7 mouse cellular contexts compared by ENCODE assay signal in genomic region chr9:69453901-69454666, GRCm38 (mm10). TPM values are rescaled to one million over a fixed set of nuclear protein-coding genes. Genes with fewer than 3 reads are reported as not detected.
DNase-seq lines count a peak whose midpoint lies in the region; ATAC-seq and TF ChIP-seq lines count a peak whose summit lies in the region.

No protein-coding gene starts in this region.

- no peaks in the 10 kb centered on the region for H3K4me1 ChIP-seq in ES-Bruce4 (ENCODE audit: control insufficient read depth, insufficient read depth, low read length)
- peaks cover 65% of the 10 kb centered on the region for H3K4me1 ChIP-seq in embryonic facial prominence, embryonic 14.5 days (ENCODE audit: control insufficient read depth, insufficient read depth, low read length)
- peaks cover 16% of the 10 kb centered on the region for H3K4me1 ChIP-seq in hindbrain, embryonic 16.5 days (ENCODE audit: control insufficient read depth, insufficient read depth, low read depth, low read length)

- peak; percentile 68 for DNase-seq in embryonic facial prominence, embryonic 14.5 days (ENCODE audit: low spot score)
- DNase-seq in lung, postnatal 10 days = peak; percentile 68
- DNase-seq in splenic B cell, adult 2 months (ENCODE audit: low read depth, low spot score) = peak; percentile 38
- no peak for DNase-seq in right cerebral cortex, postnatal 36 days (ENCODE audit: low spot score in 2 of 2)

- peaks cover 50% of the 10 kb centered on the region for H3K79me2 ChIP-seq in C2C12 (ENCODE audit: control insufficient read depth, insufficient read depth)

- H3K27ac ChIP-seq in ES-Bruce4 (ENCODE audit: insufficient read depth, low read length) = no peak overlapping the region
- H3K27ac ChIP-seq in embryonic facial prominence, embryonic 14.5 days (replicated peaks; ENCODE audit: low read depth, low read length) = peak overlapping the region; percentile 98
- H3K27ac ChIP-seq in hindbrain, embryonic 16.5 days (ENCODE audit: low read depth, low read length) = peak overlapping the region; percentile 79

- peaks cover 19% of the 10 kb centered on the region for H3K36me3 ChIP-seq in C2C12 (ENCODE audit: control insufficient read depth, insufficient read depth)
- no peaks in the 10 kb centered on the region for H3K36me3 ChIP-seq in ES-Bruce4 (ENCODE audit: control insufficient read depth, insufficient read depth, low read length, poor library complexity, severe bottlenecking)
- no peaks in the 10 kb centered on the region for H3K36me3 ChIP-seq in embryonic facial prominence, embryonic 14.5 days (ENCODE audit: control insufficient read depth, insufficient read depth, low read length)
- no peaks in the 10 kb centered on the region for H3K36me3 ChIP-seq in hindbrain, embryonic 16.5 days (ENCODE audit: control insufficient read depth, insufficient read depth, low read length)
- H3K36me3 ChIP-seq in splenic B cell, adult 2 months (ENCODE audit: control insufficient read depth, insufficient read depth, low read length, poor library complexity, severe bottlenecking) = no peaks in the 10 kb centered on the region

- no peak for TF ChIP-seq EP300 in ES-Bruce4 (IDR thresholded peaks at IDR 0.05; ENCODE audit: insufficient read depth, low read depth, low read length)

- H3K4me3 ChIP-seq in C2C12 (ENCODE audit: insufficient read depth, poor library complexity, severe bottlenecking) (peak overlapping the region; percentile 94), ES-Bruce4 (ENCODE audit: low read depth, low read length) (peak overlapping the region; percentile 70)
- peak overlapping the region; percentile 83 for H3K4me3 ChIP-seq in embryonic facial prominence, embryonic 14.5 days (ENCODE audit: low read depth, low read length)
- peak overlapping the region; percentile 47 for H3K4me3 ChIP-seq in hindbrain, embryonic 16.5 days (ENCODE audit: low read length)

- peak overlapping the region; percentile 58 for H3K4me2 ChIP-seq in embryonic facial prominence, embryonic 14.5 days (ENCODE audit: low read depth, low read length)
- H3K4me2 ChIP-seq in hindbrain, embryonic 16.5 days (ENCODE audit: low read length) = peak overlapping the region; percentile 79

- H3K79me3 ChIP-seq in C2C12 (ENCODE audit: low read depth) = peaks cover 41% of the 10 kb centered on the region

- ATAC-seq in embryonic facial prominence, embryonic 14.5 days (ENCODE audit: low read depth) = peak; percentile 28
- peak; percentile 3; the same call in 1 of the 2 replicates for ATAC-seq in hindbrain, embryonic 16.5 days

- TF ChIP-seq POLR2A in ES-Bruce4 (IDR thresholded peaks at IDR 0.05; ENCODE audit: insufficient read depth, low read length) = no peak

- H3K9me3 ChIP-seq in ES-Bruce4 (replicated peaks; ENCODE audit: control insufficient read depth, insufficient read depth, low read length, poor library complexity, severe bottlenecking) = peaks cover 10% of the 10 kb centered on the region; the same call in 1 of the 2 replicates
- no peaks in the 10 kb centered on the region for H3K9me3 ChIP-seq in embryonic facial prominence, embryonic 14.5 days (ENCODE audit: control insufficient read depth, low read length)
- no peaks in the 10 kb centered on the region for H3K9me3 ChIP-seq in hindbrain, embryonic 16.5 days (ENCODE audit: control insufficient read depth, low read length)

- H3ac ChIP-seq in C2C12 (ENCODE audit: control insufficient read depth, insufficient read length, low read depth) = peak overlapping the region; percentile 86

- 5% methylated on average over 24 of the region's 32 CpGs for WGBS in embryonic facial prominence, embryonic 14.5 days
- 8% methylated on average over 30 of the region's 32 CpGs for WGBS in hindbrain, embryonic 16.5 days

- TF ChIP-seq CTCF in C2C12 (IDR thresholded peaks at IDR 0.05; ENCODE audit: control insufficient read depth, insufficient read depth, insufficient read length) = no peak
- TF ChIP-seq CTCF in ES-Bruce4 (IDR thresholded peaks at IDR 0.05; ENCODE audit: low read depth, low read length) = no peak

- peak overlapping the region; percentile 22; the same call in 1 of the 2 replicates for H3K9ac ChIP-seq in ES-Bruce4 (ENCODE audit: low read depth, poor library complexity, severe bottlenecking)
- peak overlapping the region; percentile 95 for H3K9ac ChIP-seq in embryonic facial prominence, embryonic 14.5 days (ENCODE audit: low read depth, low read length)
- H3K9ac ChIP-seq in hindbrain, embryonic 16.5 days (ENCODE audit: low read depth, low read length) = peak overlapping the region; percentile 70

- no peaks in the 10 kb centered on the region for H3K27me3 ChIP-seq in C2C12 (ENCODE audit: control insufficient read depth, insufficient read depth, insufficient read length)
- H3K27me3 ChIP-seq in ES-Bruce4 (ENCODE audit: control insufficient read depth, insufficient read depth, low read length, poor library complexity, severe bottlenecking) = no peaks in the 10 kb centered on the region
- no peaks in the 10 kb centered on the region for H3K27me3 ChIP-seq in embryonic facial prominence, embryonic 14.5 days (replicated peaks; ENCODE audit: control insufficient read depth, insufficient read depth, low read length)
- H3K27me3 ChIP-seq in hindbrain, embryonic 16.5 days (replicated peaks; ENCODE audit: control insufficient read depth, insufficient read depth, low read length) = peaks cover 8% of the 10 kb centered on the region; the same call in 1 of the 2 replicates
- no peaks in the 10 kb centered on the region for H3K27me3 ChIP-seq in splenic B cell, adult 2 months (ENCODE audit: control insufficient read depth, insufficient read depth, low read length, poor library complexity, severe bottlenecking)

TF ChIP-seq in C2C12, 6 proteins besides CTCF, POLR2A, EP300 and RAD21:
- TF ChIP-seq MAX (IDR thresholded peaks at IDR 0.05) = no peak
- no peak for TF ChIP-seq MYOG (IDR thresholded peaks at IDR 0.05; ENCODE audit: control insufficient read depth, extremely low read depth, insufficient read length)
- no peak for TF ChIP-seq CEBPB (IDR thresholded peaks at IDR 0.05; ENCODE audit: low read depth)
- TF ChIP-seq MYOD1 (IDR thresholded peaks at IDR 0.05; ENCODE audit: control insufficient read depth, insufficient read length, low read depth) = no peak
- TF ChIP-seq FOSL1 (IDR thresholded peaks at IDR 0.05; ENCODE audit: insufficient read depth, low read length, poor library complexity, severe bottlenecking) = no peak
- no peak for TF ChIP-seq USF1 (IDR thresholded peaks at IDR 0.05; ENCODE audit: low read depth)

RNA-seq across cellular contexts. Expression of gene Anxa2, which starts 0.7 kb away (rescaled TPM):
- polyA plus RNA-seq in C2C12 (2012; fragmentation: generic; extraction: Trizol) = 2,389 TPM
- 139 and 148 TPM in 2 replicates for polyA plus RNA-seq in ES-Bruce4 (2011; ENCODE audit: insufficient read depth, insufficient read length, low read depth, missing spikeins)
- 1,306 and 1,330 TPM in 2 replicates for polyA plus RNA-seq in embryonic facial prominence, embryonic 14.5 days (2014; fragmentation: Nextera tagmentation; extraction: Ambion mirVana)
- polyA plus RNA-seq in hindbrain, embryonic 16.5 days (2015; fragmentation: Nextera tagmentation; extraction: Ambion mirVana) = 153 and 199 TPM in 2 replicates

RNA-seq across cellular contexts. Expression of gene Ice2, which starts 56.4 kb away (rescaled TPM):
- polyA plus RNA-seq in C2C12 (2012; fragmentation: generic; extraction: Trizol) (2.6 TPM), ES-Bruce4 (2011; ENCODE audit: insufficient read depth, insufficient read length, low read depth, missing spikeins) (20.2 and 25.7 TPM in 2 replicates)
- polyA plus RNA-seq in embryonic facial prominence, embryonic 14.5 days (2014; fragmentation: Nextera tagmentation; extraction: Ambion mirVana) = 17.4 and 17.5 TPM in 2 replicates
- 8.3 and 9.4 TPM in 2 replicates for polyA plus RNA-seq in hindbrain, embryonic 16.5 days (2015; fragmentation: Nextera tagmentation; extraction: Ambion mirVana)

Comparison
In these comparisons a context has a peak if more than half of its experiments do, and no peak if none do; other contexts are left out.
1. H3K9ac ChIP-seq: peak in every context shown above with its lines; median percentile 95 in embryonic facial prominence, embryonic 14.5 days; 70 in hindbrain, embryonic 16.5 days; 22 in ES-Bruce4.
2. DNase-seq: peak in embryonic facial prominence, embryonic 14.5 days (single experiment), lung, postnatal 10 days (single experiment) and splenic B cell, adult 2 months (single experiment); none in right cerebral cortex, postnatal 36 days (0 of 2).
3. Peak in every context shown above with its lines, with median percentiles within 50 percentile points of each other: H3K4me3 ChIP-seq.